Mouse (Mus musculus): ENCODE measurements around the gene Cacna2d1. TPM values are rescaled to one million over a fixed set of nuclear protein-coding genes. Genes with fewer than 3 reads are reported as not detected.
A peak's percentile ranks its signal among the peaks of the same experiment; 100 is the strongest.

Gene Cacna2d1
- total RNA-seq (2021) = 131 and 143 TPM in 2 replicates
- long read RNA-seq, transcript Cacna2d1-209 (38 exons, 3,861 nt) = major isoform, 5 of 20 reads
- long read RNA-seq, partial matches to known transcripts = 7 of 20 reads
- long read RNA-seq, other reads (novel, unspliced or antisense) = 7 of 20 reads

GRCm38 (mm10) chr5:15934376-15935233, at the start of gene Cacna2d1:
Gene Cacna2d1 (plus strand): TSS chr5:15934691.
- peak; percentile 81 for DNase-seq

- no peak for DNase-seq
Measured at GRCm38 (mm10) chr5:15895098-15895497, 39.4 kb upstream of the Cacna2d1 start.

GRCm38 (mm10) chr5:15896706-15897105, 37.8 kb upstream of the Cacna2d1 start:
- no peak for DNase-seq

GRCm38 (mm10) chr5:15906446-15906845, 28.0 kb upstream of the Cacna2d1 start:
- no peak for DNase-seq

- DNase-seq = no peak
Measured at GRCm38 (mm10) chr5:15914931-15915330, 19.6 kb upstream of the Cacna2d1 start.

- DNase-seq = no peak
Measured at GRCm38 (mm10) chr5:15928506-15928905, 6.0 kb upstream of the Cacna2d1 start.

- no peak for DNase-seq
Measured at GRCm38 (mm10) chr5:15933017-15933416, 1.5 kb upstream of the Cacna2d1 start.

- DNase-seq = no peak
Measured at GRCm38 (mm10) chr5:15933581-15934375, 713 bp upstream of the Cacna2d1 start.

- DNase-seq = peak; percentile 13
Measured at GRCm38 (mm10) chr5:15935234-15935728, 790 bp downstream of the Cacna2d1 start.

- no peak for DNase-seq
Measured at GRCm38 (mm10) chr5:15935831-15936710, 1.6 kb downstream of the Cacna2d1 start.

GRCm38 (mm10) chr5:15941191-15941725, 6.8 kb downstream of the Cacna2d1 start:
- no peak for DNase-seq

GRCm38 (mm10) chr5:15942051-15942450, 7.6 kb downstream of the Cacna2d1 start:
- no peak for DNase-seq

- DNase-seq = no peak
Measured at GRCm38 (mm10) chr5:15948290-15949037, 14.0 kb downstream of the Cacna2d1 start.

GRCm38 (mm10) chr5:15959760-15960159, 25.3 kb downstream of the Cacna2d1 start:
- DNase-seq = no peak

- DNase-seq = no peak
Measured at GRCm38 (mm10) chr5:15961866-15962265, 27.4 kb downstream of the Cacna2d1 start.

GRCm38 (mm10) chr5:15966888-15967287, 32.4 kb downstream of the Cacna2d1 start:
- no peak for DNase-seq

- no peak for DNase-seq
Measured at GRCm38 (mm10) chr5:15971821-15972220, 37.3 kb downstream of the Cacna2d1 start.

- no peak for DNase-seq
Measured at GRCm38 (mm10) chr5:15972351-15972750, 37.9 kb downstream of the Cacna2d1 start.

- DNase-seq = no peak
Measured at GRCm38 (mm10) chr5:15974652-15975051, 40.2 kb downstream of the Cacna2d1 start.

- no peak for DNase-seq
Measured at GRCm38 (mm10) chr5:15979225-15979624, 44.7 kb downstream of the Cacna2d1 start.

- no peak for DNase-seq
Measured at GRCm38 (mm10) chr5:15982573-15982972, 48.1 kb downstream of the Cacna2d1 start.
